Mouse (Mus musculus) neural tube, embryonic 15.5 days (tissue): Measurements from ENCODE around the gene Nol4l. TPM values are rescaled to one million over a fixed set of nuclear protein-coding genes. Genes with fewer than 3 reads are reported as not detected.
A peak's percentile ranks its signal among the peaks of the same experiment; 100 is the strongest.

Experiments used
- ATAC-seq: fragments of 200-750 bp; cut with Nextera tagmentation; 2 replicates; pipeline ENCODE4 v1.8.0; 2017; ENCODE audit warnings: mild to moderate bottlenecking, moderate TSS enrichment, moderate library complexity; ENCODE audit not compliant: low FRiP score
- H3K27ac ChIP-seq: fragments of 300-500 bp; sonication (generic); replicated peaks from 2 replicates; pipeline ENCODE4 v1.5.1; 2015; ENCODE audit warnings: mild to moderate bottlenecking, inconsistent platforms
- H3K27me3 ChIP-seq: fragments of 300-500 bp; sonication (generic); replicated peaks from 2 replicates; pipeline ENCODE4 v1.6.1; 2015; ENCODE audit warnings: inconsistent platforms
- H3K36me3 ChIP-seq: fragments of 300-500 bp; sonication (generic); 2 replicates; pipeline ENCODE4 v1.6.1; 2015; ENCODE audit warnings: inconsistent platforms
- H3K4me1 ChIP-seq: fragments of 300-500 bp; sonication (generic); 2 replicates; pipeline ENCODE4 v1.6.1; 2015; ENCODE audit warnings: inconsistent platforms
- H3K4me2 ChIP-seq: fragments of 300-500 bp; sonication (generic); 2 replicates; pipeline ENCODE4 v1.6.1; 2015; ENCODE audit warnings: inconsistent platforms, mild to moderate bottlenecking, moderate library complexity
- H3K4me3 ChIP-seq: fragments of 300-500 bp; sonication (generic); replicated peaks from 2 replicates; pipeline ENCODE4 v1.5.1; 2015; ENCODE audit warnings: mild to moderate bottlenecking, inconsistent platforms
- H3K9ac ChIP-seq: fragments of 300-500 bp; sonication (generic); replicated peaks from 2 replicates; pipeline ENCODE4 v1.6.1; 2015; ENCODE audit warnings: mild to moderate bottlenecking, inconsistent platforms
- H3K9me3 ChIP-seq: fragments of 300-500 bp; sonication (generic); replicated peaks from 2 replicates; pipeline ENCODE4 v1.6.1; 2016; ENCODE audit warnings: inconsistent platforms
- whole genome bisulfite sequencing: fragments of 180-500 bp; shearing (Covaris S2); methylation state at CpG from one replicate; pipeline ENCODE4 v1.1.7; 2015; ENCODE audit warnings: mixed read lengths; 5-methylcytosine and 5-hydroxymethylcytosine counted together
- polyA plus RNA-seq: library from polyadenylated mRNA; unstranded; fragments of >200 nt; fragmentation: Nextera tagmentation; extraction: Ambion mirVana; gene quantifications from 2 replicates; pipeline ENCODE4 v1.2.1, GENCODE M21; 2015

Gene Nol4l
- polyA plus RNA-seq, 1 experiment from 2014 or later = 36.1 TPM

DNA sequence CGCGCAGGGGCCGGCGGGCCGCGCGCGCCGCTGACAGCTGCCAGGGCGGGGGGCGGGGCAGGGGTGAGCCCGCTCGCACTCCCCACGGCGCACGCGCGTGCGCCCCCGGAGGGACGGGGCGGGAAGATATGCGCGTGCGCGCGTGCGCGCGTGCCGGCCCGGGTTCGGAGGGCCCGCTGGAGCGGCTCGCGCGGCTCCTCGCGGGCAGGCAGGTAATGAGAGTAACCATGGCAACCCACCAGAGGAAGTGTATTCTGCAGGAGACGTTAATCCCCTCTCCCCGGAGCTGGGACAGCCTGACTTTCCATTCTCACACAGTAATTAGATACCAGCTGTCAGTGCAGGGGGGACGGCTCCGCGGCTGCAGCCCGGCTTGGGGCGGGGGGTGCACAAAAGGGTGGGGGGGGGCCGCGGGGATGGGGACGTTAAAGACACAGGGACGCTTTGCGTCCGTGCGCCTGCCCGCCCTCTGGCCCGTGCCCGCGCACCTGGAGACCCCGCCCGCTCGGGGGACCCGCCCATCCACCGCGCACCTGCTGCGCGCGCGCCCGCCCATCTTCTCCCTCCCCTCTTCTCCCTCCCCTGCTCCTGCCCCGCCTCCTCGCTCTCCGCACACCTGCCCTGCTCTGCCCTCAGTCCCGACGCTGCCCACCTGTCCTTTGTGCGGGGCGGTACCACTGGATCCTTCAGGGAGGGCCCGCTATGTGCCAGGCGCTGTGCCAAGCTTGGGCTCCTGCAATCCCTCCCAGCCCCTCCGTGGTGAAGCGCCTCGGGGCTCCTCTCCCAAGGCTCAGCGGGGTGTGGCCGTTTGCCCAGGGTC, 37.0 kb downstream of the Nol4l start, which contains the start of gene 4930404H24Rik:
Gene 4930404H24Rik, plus strand, starts transcription at position 218 of the 820 bp plus-strand sequence.
- H3K27ac ChIP-seq = peak within 1 kb of the TSS; percentile 97
- no peaks in the 10 kb centered on the region for H3K27me3 ChIP-seq
- peak within 1 kb of the TSS; percentile 76 for H3K9ac ChIP-seq
- peak within 1 kb of the TSS; percentile 59 for H3K4me3 ChIP-seq
- H3K4me1 ChIP-seq = peaks cover 59% of the 10 kb centered on the region
- under 1% methylated on average over 61 of the region's 83 CpGs for WGBS
- no peaks in the 10 kb centered on the region for H3K36me3 ChIP-seq
- peak; percentile 91 for ATAC-seq
- H3K4me2 ChIP-seq = peak within 1 kb of the TSS; percentile 89
- H3K9me3 ChIP-seq = no peaks in the 10 kb centered on the region

DNA sequence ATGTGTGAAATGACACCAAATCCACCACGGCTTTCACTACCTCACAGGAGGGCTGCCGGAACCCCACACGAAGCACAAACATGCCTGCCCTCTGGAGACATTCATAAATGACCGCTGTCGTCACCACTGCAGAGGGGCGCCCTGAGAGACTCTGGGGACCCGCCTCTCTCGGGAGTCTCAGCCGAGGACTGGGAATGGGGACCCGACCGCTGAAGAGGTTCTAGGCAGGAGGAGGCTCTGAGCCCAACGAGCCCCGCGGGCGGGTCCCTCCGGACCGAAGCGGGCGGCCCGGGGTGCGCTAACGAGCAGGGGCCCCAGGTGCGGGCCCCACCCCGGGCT, 37.6 kb downstream of the Nol4l start:
- peak; percentile 32 for ATAC-seq
- Histone ChIP-seq H3K27me3 (no peaks in the 10 kb centered on the region), H3K9me3 (no peaks in the 10 kb centered on the region), H3K4me3 (peak overlapping the region; percentile 59), H3K9ac (peak overlapping the region; percentile 76), H3K27ac (peak overlapping the region; percentile 97), H3K36me3 (no peaks in the 10 kb centered on the region), H3K4me2 (peak overlapping the region; percentile 89), H3K4me1 (peaks cover 52% of the 10 kb centered on the region)
- under 1% methylated on average over 23 of the region's 24 CpGs for WGBS

DNA sequence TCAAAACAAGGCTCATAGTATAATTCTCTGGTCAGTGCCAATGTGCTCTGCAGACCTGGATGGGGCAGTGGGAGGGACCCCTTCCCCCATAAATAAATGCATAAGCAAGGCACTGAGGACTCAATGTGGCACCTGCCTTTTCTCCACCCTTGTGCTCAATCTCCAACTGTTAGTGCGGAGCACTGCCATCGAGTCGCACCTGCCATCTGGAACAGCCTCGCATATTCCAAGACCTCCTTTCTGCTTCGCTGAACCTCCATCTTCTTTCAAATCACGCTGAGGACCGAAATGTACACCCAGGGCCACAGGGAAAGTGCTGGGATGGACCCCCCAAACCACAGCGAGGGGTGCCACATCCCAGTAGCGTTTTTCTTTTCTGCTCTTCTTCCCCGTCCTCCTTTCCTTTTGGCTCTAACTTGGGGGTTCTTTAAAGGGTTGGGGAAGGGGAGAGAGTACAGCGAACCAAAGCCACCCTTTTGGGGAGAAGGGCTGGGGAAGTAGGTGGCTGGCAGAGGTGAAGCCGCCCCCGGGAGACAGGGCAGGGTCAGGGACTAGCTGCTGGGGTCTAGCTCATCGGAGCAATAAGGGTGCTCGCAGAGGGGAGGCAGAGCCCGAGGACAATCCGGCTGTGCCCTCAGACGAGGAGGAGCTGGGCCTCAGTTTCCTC, 38.1 kb downstream of the Nol4l start:
- peaks cover 47% of the 10 kb centered on the region for H3K4me1 ChIP-seq
- H3K9ac ChIP-seq = peak overlapping the region; percentile 76
- H3K36me3 ChIP-seq = no peaks in the 10 kb centered on the region
- peak overlapping the region; percentile 97 for H3K27ac ChIP-seq
- H3K9me3 ChIP-seq = no peaks in the 10 kb centered on the region
- no peak for ATAC-seq
- peak overlapping the region; percentile 89 for H3K4me2 ChIP-seq
- 4% methylated on average over 18 of the region's 18 CpGs for WGBS
- no peaks in the 10 kb centered on the region for H3K27me3 ChIP-seq
- H3K4me3 ChIP-seq = peak overlapping the region; percentile 59

DNA sequence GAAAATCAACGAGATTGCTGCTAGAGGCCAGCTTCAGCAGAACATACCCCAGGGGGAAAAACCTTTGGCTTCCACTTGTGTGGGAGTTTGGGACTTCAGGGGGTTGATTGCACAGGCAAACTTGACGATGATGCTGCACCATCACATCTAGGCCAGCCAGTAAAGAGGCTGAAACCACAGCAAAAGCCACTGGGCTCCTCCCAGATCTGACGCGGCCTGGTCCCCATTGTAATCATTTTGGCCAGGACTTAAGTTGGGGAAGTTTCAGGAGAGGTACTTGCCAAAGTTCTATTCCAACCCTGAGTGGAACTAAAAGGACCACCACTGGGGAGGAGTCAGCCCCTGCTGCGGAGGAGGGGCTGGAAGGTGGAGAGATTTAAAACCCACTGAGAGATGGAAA, 38.8 kb downstream of the Nol4l start:
- H3K9me3 ChIP-seq = no peaks in the 10 kb centered on the region
- no peaks in the 10 kb centered on the region for H3K27me3 ChIP-seq
- 16% methylated on average over 5 of the region's 5 CpGs for WGBS
- H3K27ac ChIP-seq = no peak overlapping the region; the same call in 1 of the 2 replicates
- no peak overlapping the region for H3K4me3 ChIP-seq
- H3K36me3 ChIP-seq = no peaks in the 10 kb centered on the region
- peaks cover 41% of the 10 kb centered on the region for H3K4me1 ChIP-seq
- H3K4me2 ChIP-seq = peak overlapping the region; percentile 89; the same call in 1 of the 2 replicates
- H3K9ac ChIP-seq = no peak overlapping the region
- no peak for ATAC-seq

DNA sequence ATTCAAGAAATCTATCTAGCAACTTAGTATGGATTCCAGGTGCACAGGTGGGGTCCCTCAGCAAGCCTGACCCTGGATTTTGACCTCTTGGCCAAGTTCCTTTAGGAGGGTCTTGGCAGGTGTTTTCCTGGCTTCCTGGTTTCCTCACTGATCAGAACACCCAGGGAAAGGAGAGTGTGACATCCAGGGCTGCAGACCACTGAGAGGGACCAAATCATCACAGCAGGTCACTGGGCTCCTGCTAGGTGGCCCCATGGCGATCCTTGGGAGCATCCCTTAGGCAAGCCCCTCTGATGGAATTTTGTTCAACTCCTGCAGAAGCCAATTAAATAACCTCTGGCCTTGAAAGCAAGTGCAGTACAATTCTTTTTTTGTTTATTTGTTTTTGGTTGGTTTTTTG, 39.7 kb downstream of the Nol4l start:
- ATAC-seq = no peak
- H3K4me1 ChIP-seq = peaks cover 40% of the 10 kb centered on the region
- H3K9ac ChIP-seq = no peak overlapping the region
- H3K27ac ChIP-seq = no peak overlapping the region
- no peak overlapping the region for H3K4me3 ChIP-seq
- H3K27me3 ChIP-seq = no peaks in the 10 kb centered on the region
- WGBS = 93% methylated on average over 1 of the region's 1 CpGs
- H3K9me3 ChIP-seq = no peaks in the 10 kb centered on the region
- no peak overlapping the region for H3K4me2 ChIP-seq
- H3K36me3 ChIP-seq = no peaks in the 10 kb centered on the region

DNA sequence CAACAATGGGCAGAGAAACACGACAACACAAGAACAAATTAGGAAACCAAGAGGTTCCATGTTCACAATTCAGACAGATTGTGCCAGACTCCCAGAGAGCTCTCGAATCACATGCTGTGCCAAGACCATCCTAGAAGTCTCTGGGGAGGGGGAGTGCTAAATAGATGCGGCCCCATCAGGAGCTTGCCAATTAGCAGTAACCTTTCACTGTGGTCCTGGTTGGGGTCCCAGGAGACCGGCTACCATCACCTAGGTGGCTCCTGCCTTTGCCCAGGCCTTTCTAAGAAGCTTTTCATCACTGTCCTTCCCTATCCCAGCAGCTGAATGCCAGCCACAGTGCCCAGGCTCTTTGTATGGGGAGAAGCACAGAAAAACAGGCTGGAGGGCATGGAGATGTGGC, 45.7 kb downstream of the Nol4l start:
- 20% methylated on average over 4 of the region's 4 CpGs for WGBS
- Histone ChIP-seq H3K27ac (peak overlapping the region; percentile 77), H3K9me3 (no peaks in the 10 kb centered on the region), H3K4me3 (no peak overlapping the region), H3K9ac (no peak overlapping the region; the same call in 1 of the 2 replicates), H3K27me3 (no peaks in the 10 kb centered on the region), H3K4me2 (no peak overlapping the region), H3K4me1 (peaks cover 37% of the 10 kb centered on the region), H3K36me3 (no peaks in the 10 kb centered on the region)
- ATAC-seq = peak; percentile 8; the same call in 1 of the 2 replicates

DNA sequence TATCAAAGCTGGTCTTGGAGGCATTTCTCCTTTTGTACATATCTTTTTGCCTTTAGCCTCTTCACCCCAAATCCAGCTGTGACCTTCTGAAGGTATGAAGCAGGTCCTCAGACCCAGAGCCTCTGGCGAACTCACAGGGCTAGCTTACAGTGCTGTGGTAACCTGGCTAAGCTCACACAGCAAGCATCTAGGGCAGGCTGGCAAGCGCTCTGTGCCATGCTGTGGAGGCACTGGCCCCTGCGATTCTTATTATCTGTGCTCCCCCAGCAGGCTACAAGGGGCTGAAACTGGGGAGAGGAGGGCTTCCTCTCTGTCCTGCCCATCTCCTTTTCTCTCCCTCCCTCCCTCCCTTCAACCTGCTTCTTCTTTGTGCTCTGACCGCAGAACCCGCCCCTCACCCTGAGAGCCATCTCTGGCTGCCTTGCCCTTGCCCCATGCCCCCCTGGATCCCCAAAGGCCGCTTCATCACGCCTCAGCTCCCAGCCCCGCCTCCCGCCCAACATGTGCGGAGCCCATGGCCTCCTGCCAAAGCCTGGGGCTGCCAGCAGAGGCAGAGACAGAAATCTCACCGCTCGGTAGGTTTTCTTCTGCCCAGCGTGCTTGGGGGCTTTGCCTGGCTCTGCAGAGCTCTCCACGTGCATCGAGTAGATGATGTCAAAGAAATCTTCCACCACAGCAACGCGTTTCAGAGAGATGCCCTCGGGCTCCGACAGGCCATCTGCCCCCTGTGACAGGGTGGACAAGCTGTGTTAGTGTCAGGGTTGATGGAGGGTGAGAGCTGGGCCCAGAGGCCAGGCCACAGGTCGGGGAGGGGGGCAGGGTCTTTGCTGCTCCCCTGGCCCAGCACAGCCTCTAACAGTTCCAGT, 46.4 kb downstream of the Nol4l start:
- H3K27ac ChIP-seq = peak overlapping the region; percentile 77
- WGBS = 8% methylated on average over 20 of the region's 20 CpGs
- H3K36me3 ChIP-seq = no peaks in the 10 kb centered on the region
- ATAC-seq = peak; percentile 49
- no peak overlapping the region for H3K4me3 ChIP-seq
- H3K9ac ChIP-seq = peak overlapping the region; percentile 21
- no peaks in the 10 kb centered on the region for H3K27me3 ChIP-seq
- H3K4me1 ChIP-seq = peaks cover 43% of the 10 kb centered on the region
- H3K4me2 ChIP-seq = peak overlapping the region; percentile 42
- no peaks in the 10 kb centered on the region for H3K9me3 ChIP-seq

DNA sequence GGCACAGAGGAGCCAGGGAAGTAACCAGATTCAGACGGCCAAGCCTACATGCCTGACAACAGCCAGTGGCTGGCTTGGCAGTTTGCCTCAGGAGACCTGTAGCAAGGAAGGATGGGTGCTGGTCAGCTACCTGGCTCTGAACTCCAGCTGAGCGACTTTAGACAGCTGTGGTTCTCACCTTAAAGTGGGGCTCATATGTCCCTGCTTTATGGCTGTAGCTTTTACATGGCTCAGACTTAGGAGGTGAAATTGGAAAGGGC, 48.0 kb downstream of the Nol4l start:
- no peak overlapping the region for H3K4me2 ChIP-seq
- H3K4me3 ChIP-seq = no peak overlapping the region
- H3K27me3 ChIP-seq = no peaks in the 10 kb centered on the region; the same call in 1 of the 2 replicates
- WGBS = 81% methylated on average over 2 of the region's 2 CpGs
- peaks cover 44% of the 10 kb centered on the region for H3K4me1 ChIP-seq
- ATAC-seq = no peak
- H3K27ac ChIP-seq = no peak overlapping the region
- H3K9ac ChIP-seq = no peak overlapping the region
- H3K36me3 ChIP-seq = peaks cover 7% of the 10 kb centered on the region; the same call in 1 of the 2 replicates
- H3K9me3 ChIP-seq = no peaks in the 10 kb centered on the region

DNA sequence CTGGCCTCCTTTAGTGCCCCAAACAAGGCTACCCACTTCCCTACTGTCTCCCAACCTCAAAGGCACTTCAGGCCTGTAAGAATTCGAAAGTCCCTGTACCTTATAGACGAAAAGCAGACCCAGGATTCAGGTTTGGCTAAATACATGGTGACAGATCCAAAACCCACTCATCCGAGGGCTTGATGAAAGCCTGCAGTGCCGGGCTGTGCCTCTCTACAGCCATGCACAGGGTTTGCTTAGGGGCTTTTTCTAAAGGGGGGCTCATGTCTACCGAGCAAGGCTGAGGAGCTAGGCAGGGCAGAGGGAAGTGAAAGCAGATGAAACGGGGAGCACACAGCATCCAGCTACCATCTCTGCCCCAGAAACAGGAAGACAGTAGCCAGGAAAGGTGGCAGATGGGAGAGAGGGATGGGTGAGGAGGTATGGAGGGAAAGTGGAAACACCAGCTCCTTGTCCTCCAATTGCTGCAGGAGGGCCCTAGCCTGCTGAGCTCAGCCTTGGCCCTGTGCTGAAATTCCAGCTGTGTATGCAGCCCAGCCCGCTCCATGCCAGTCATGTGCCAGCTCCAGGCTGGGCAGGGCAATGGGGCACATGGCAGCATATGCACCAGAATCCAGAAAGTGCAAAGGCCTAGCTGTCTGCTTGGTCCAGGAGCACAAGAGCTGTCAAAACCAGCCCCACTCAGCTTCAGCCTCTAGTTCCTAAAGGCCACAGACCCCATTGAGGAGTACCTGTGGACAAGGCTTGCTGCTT, 48.5 kb downstream of the Nol4l start:
- Histone ChIP-seq H3K4me1 (peaks cover 45% of the 10 kb centered on the region), H3K36me3 (peaks cover 7% of the 10 kb centered on the region; the same call in 1 of the 2 replicates), H3K4me2 (no peak overlapping the region), H3K9me3 (no peaks in the 10 kb centered on the region), H3K4me3 (no peak overlapping the region), H3K27me3 (no peaks in the 10 kb centered on the region; the same call in 1 of the 2 replicates), H3K27ac (no peak overlapping the region), H3K9ac (no peak overlapping the region)
- ATAC-seq = no peak
- WGBS = 69% methylated on average over 7 of the region's 7 CpGs

DNA sequence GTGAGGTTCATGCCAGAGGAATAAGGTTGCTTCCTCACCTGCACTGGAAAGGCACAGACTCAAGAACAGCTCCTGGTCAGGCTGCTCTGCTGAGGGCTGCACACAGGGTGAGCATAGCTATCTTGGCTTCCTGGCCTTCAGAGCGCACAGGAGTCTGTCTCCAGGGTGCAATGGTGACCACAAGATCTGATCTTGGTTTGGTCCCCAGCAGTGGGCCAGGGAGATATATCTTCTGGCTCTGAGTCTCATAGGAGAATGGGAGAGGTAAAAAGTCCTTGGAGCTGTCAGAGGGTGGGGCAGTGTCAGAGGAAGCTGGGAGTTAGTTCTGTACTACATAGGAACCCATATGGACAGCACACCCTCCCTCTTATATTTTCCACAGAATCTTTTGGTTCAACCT, 50.3 kb downstream of the Nol4l start:
- Histone ChIP-seq H3K4me3 (no peak overlapping the region), H3K27me3 (no peaks in the 10 kb centered on the region; the same call in 1 of the 2 replicates), H3K4me1 (peaks cover 54% of the 10 kb centered on the region), H3K9ac (no peak overlapping the region), H3K27ac (no peak overlapping the region), H3K9me3 (no peaks in the 10 kb centered on the region), H3K4me2 (no peak overlapping the region), H3K36me3 (peaks cover 7% of the 10 kb centered on the region; the same call in 1 of the 2 replicates)
- no peak for ATAC-seq
- WGBS = 92% methylated on average over 1 of the region's 1 CpGs

DNA sequence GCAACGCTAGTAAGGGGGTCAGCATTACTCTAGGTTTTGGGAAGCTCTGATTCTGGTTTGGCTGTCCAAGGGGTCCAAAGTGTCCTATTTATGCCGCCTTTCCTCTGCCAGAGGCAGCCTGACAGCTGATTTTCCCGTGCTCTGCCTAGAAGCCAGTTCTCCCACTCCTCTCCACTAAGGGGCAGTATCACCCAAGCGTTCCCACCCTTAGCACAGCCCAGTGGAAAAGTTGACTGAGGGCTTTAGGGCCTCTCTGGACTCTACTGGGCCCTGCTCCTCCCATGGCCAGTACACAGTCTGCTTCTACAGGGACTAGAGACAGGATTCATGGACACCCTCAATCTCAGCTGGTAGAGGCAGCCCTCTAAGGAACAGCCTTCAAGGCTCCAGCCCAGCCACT, 51.2 kb downstream of the Nol4l start:
- Histone ChIP-seq H3K27ac (no peak overlapping the region), H3K9me3 (no peaks in the 10 kb centered on the region), H3K36me3 (peaks cover 8% of the 10 kb centered on the region; the same call in 1 of the 2 replicates), H3K4me3 (no peak overlapping the region), H3K27me3 (no peaks in the 10 kb centered on the region; the same call in 1 of the 2 replicates), H3K4me2 (no peak overlapping the region), H3K9ac (no peak overlapping the region), H3K4me1 (peaks cover 45% of the 10 kb centered on the region)
- 10% methylated on average over 4 of the region's 4 CpGs for WGBS
- ATAC-seq = peak; percentile 58
